Mouse (Mus musculus): ENCODE data around the gene 9530053A07Rik. TPM values are rescaled to one million over a fixed set of nuclear protein-coding genes. Genes with fewer than 3 reads are reported as not detected.

9530053A07Rik gene
- polyA plus RNA-seq, 1 experiment from 2014 or later = not detected

- 60% methylated on average over 4 of the region's 4 CpGs for WGBS
- Histone ChIP-seq H3K27me3 (ENCODE audit: control insufficient read depth, insufficient read depth, low read length) (no peaks in the 10 kb centered on the region), H3K9ac (replicated peaks; ENCODE audit: low read depth, low read length) (no peak overlapping the region), H3K27ac (ENCODE audit: low read length) (no peak overlapping the region), H3K4me3 (ENCODE audit: low read depth, low read length) (no peak overlapping the region), H3K4me1 (ENCODE audit: control insufficient read depth, insufficient read depth, low read length) (no peaks in the 10 kb centered on the region), H3K36me3 (ENCODE audit: control insufficient read depth, insufficient read depth, low read length) (peaks cover 2% of the 10 kb centered on the region), H3K4me2 (replicated peaks; ENCODE audit: low read depth, low read length) (no peak overlapping the region), H3K9me3 (ENCODE audit: control insufficient read depth, low read depth, low read length) (no peaks in the 10 kb centered on the region)
- no peak for ATAC-seq (ENCODE audit: insufficient number of reproducible peaks, insufficient read depth, low FRiP score, low read depth)
These were observed 69.8 kb downstream of the 9530053A07Rik start for GRCm38 (mm10) chr7:28199054-28199453.

GRCm38 (mm10) chr7:28203207-28204108, 74.2 kb downstream of the 9530053A07Rik start:
- Histone ChIP-seq H3K36me3 (ENCODE audit: control insufficient read depth, insufficient read depth, low read length) (no peaks in the 10 kb centered on the region), H3K4me3 (ENCODE audit: low read depth, low read length) (no peak overlapping the region), H3K27me3 (ENCODE audit: control insufficient read depth, insufficient read depth, low read length) (no peaks in the 10 kb centered on the region), H3K27ac (ENCODE audit: low read length) (no peak overlapping the region), H3K9me3 (ENCODE audit: control insufficient read depth, low read depth, low read length) (no peaks in the 10 kb centered on the region), H3K4me2 (replicated peaks; ENCODE audit: low read depth, low read length) (no peak overlapping the region), H3K4me1 (ENCODE audit: control insufficient read depth, insufficient read depth, low read length) (no peaks in the 10 kb centered on the region), H3K9ac (replicated peaks; ENCODE audit: low read depth, low read length) (no peak overlapping the region)
- WGBS = 38% methylated on average over 16 of the region's 19 CpGs
- peak; percentile 49; the same call in 1 of the 2 replicates for ATAC-seq (ENCODE audit: insufficient number of reproducible peaks, insufficient read depth, low FRiP score, low read depth)

- no peak overlapping the region for H3K27ac ChIP-seq (ENCODE audit: low read length)
- no peaks in the 10 kb centered on the region for H3K27me3 ChIP-seq (ENCODE audit: control insufficient read depth, insufficient read depth, low read length)
- WGBS = 63% methylated on average over 4 of the region's 4 CpGs
- no peak overlapping the region for H3K4me3 ChIP-seq (ENCODE audit: low read depth, low read length)
- no peak overlapping the region for H3K9ac ChIP-seq (replicated peaks; ENCODE audit: low read depth, low read length)
- H3K4me2 ChIP-seq (replicated peaks; ENCODE audit: low read depth, low read length) = no peak overlapping the region
- H3K36me3 ChIP-seq (ENCODE audit: control insufficient read depth, insufficient read depth, low read length) = no peaks in the 10 kb centered on the region
- no peaks in the 10 kb centered on the region for H3K4me1 ChIP-seq (ENCODE audit: control insufficient read depth, insufficient read depth, low read length)
- ATAC-seq (ENCODE audit: insufficient number of reproducible peaks, insufficient read depth, low FRiP score, low read depth) = no peak
- no peaks in the 10 kb centered on the region for H3K9me3 ChIP-seq (ENCODE audit: control insufficient read depth, low read depth, low read length)
These were observed 76.9 kb downstream of the 9530053A07Rik start for GRCm38 (mm10) chr7:28206044-28206600.

- no peak overlapping the region for H3K27ac ChIP-seq (ENCODE audit: low read length)
- no peaks in the 10 kb centered on the region for H3K27me3 ChIP-seq (ENCODE audit: control insufficient read depth, insufficient read depth, low read length)
- no peaks in the 10 kb centered on the region for H3K4me1 ChIP-seq (ENCODE audit: control insufficient read depth, insufficient read depth, low read length)
- H3K4me3 ChIP-seq (ENCODE audit: low read depth, low read length) = peak overlapping the region; percentile 6
- no peaks in the 10 kb centered on the region for H3K9me3 ChIP-seq (ENCODE audit: control insufficient read depth, low read depth, low read length)
- H3K36me3 ChIP-seq (ENCODE audit: control insufficient read depth, insufficient read depth, low read length) = no peaks in the 10 kb centered on the region
- H3K9ac ChIP-seq (replicated peaks; ENCODE audit: low read depth, low read length) = no peak overlapping the region
- H3K4me2 ChIP-seq (replicated peaks; ENCODE audit: low read depth, low read length) = peak overlapping the region; percentile 38
- no peak for ATAC-seq (ENCODE audit: insufficient number of reproducible peaks, insufficient read depth, low FRiP score, low read depth)
- WGBS = 41% methylated on average over 12 of the region's 12 CpGs
These were observed 79.2 kb downstream of the 9530053A07Rik start for GRCm38 (mm10) chr7:28208396-28208987.

- Histone ChIP-seq H3K4me3 (ENCODE audit: low read depth, low read length) (peak overlapping the region; percentile 6), H3K4me2 (replicated peaks; ENCODE audit: low read depth, low read length) (peak overlapping the region; percentile 38), H3K27me3 (ENCODE audit: control insufficient read depth, insufficient read depth, low read length) (no peaks in the 10 kb centered on the region), H3K9ac (replicated peaks; ENCODE audit: low read depth, low read length) (no peak overlapping the region), H3K4me1 (ENCODE audit: control insufficient read depth, insufficient read depth, low read length) (no peaks in the 10 kb centered on the region), H3K36me3 (ENCODE audit: control insufficient read depth, insufficient read depth, low read length) (no peaks in the 10 kb centered on the region), H3K9me3 (ENCODE audit: control insufficient read depth, low read depth, low read length) (no peaks in the 10 kb centered on the region), H3K27ac (ENCODE audit: low read length) (peak overlapping the region; percentile 18; the same call in 1 of the 2 replicates)
- 39% methylated on average over 19 of the region's 19 CpGs for WGBS
- peak; percentile 46; the same call in 1 of the 2 replicates for ATAC-seq (ENCODE audit: insufficient number of reproducible peaks, insufficient read depth, low FRiP score, low read depth)
These were observed 79.8 kb downstream of the 9530053A07Rik start for GRCm38 (mm10) chr7:28208988-28209508.

- H3K4me1 ChIP-seq (ENCODE audit: control insufficient read depth, insufficient read depth, low read length) = no peaks in the 10 kb centered on the region
- WGBS = 41% methylated on average over 5 of the region's 5 CpGs
- H3K9me3 ChIP-seq (ENCODE audit: control insufficient read depth, low read depth, low read length) = no peaks in the 10 kb centered on the region
- H3K4me3 ChIP-seq (ENCODE audit: low read depth, low read length) = no peak overlapping the region
- no peaks in the 10 kb centered on the region for H3K36me3 ChIP-seq (ENCODE audit: control insufficient read depth, insufficient read depth, low read length)
- no peak overlapping the region for H3K9ac ChIP-seq (replicated peaks; ENCODE audit: low read depth, low read length)
- ATAC-seq (ENCODE audit: insufficient number of reproducible peaks, insufficient read depth, low FRiP score, low read depth) = no peak
- H3K27me3 ChIP-seq (ENCODE audit: control insufficient read depth, insufficient read depth, low read length) = no peaks in the 10 kb centered on the region
- no peak overlapping the region for H3K4me2 ChIP-seq (replicated peaks; ENCODE audit: low read depth, low read length)
- no peak overlapping the region for H3K27ac ChIP-seq (ENCODE audit: low read length)
These were observed 81.5 kb downstream of the 9530053A07Rik start for GRCm38 (mm10) chr7:28210731-28211130.

GRCm38 (mm10) chr7:28214142-28214541, 84.9 kb downstream of the 9530053A07Rik start:
- no peak overlapping the region for H3K4me3 ChIP-seq (ENCODE audit: low read depth, low read length)
- 32% methylated on average over 10 of the region's 10 CpGs for WGBS
- H3K4me1 ChIP-seq (ENCODE audit: control insufficient read depth, insufficient read depth, low read length) = no peaks in the 10 kb centered on the region
- no peak overlapping the region for H3K4me2 ChIP-seq (replicated peaks; ENCODE audit: low read depth, low read length)
- ATAC-seq (ENCODE audit: insufficient number of reproducible peaks, insufficient read depth, low FRiP score, low read depth) = no peak
- H3K9ac ChIP-seq (replicated peaks; ENCODE audit: low read depth, low read length) = no peak overlapping the region
- H3K27me3 ChIP-seq (ENCODE audit: control insufficient read depth, insufficient read depth, low read length) = no peaks in the 10 kb centered on the region
- no peaks in the 10 kb centered on the region for H3K36me3 ChIP-seq (ENCODE audit: control insufficient read depth, insufficient read depth, low read length)
- no peaks in the 10 kb centered on the region for H3K9me3 ChIP-seq (ENCODE audit: control insufficient read depth, low read depth, low read length)
- H3K27ac ChIP-seq (ENCODE audit: low read length) = no peak overlapping the region

All from stomach, embryonic 14.5 days (tissue).